Comparison of ENCODE assay signal across 13 mouse cellular contexts in the genomic region with DNA sequence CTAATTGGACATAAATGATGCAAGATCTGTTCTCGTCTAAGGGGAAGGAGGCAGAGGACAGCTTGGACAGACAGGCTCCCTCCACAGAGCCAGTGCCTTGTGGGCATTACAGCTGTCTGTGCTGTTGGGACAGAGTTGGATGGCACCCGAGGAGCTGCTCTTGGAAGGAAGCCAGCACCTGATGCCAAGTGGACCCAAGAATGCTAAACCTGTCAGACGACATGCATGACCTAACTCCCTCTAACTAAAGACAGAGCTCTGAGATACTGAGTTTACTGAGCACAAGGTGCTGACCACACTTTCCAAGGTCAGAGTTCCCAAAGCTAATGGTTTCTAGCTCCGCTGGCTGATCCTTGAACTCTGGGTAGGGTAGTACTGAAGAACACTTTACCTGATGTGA.
A peak's percentile ranks its signal among the peaks of the same experiment; 100 is the strongest.
DNase-seq lines count a peak whose midpoint lies in the region; ATAC-seq and TF ChIP-seq lines count a peak whose summit lies in the region.
"Had no signal": no experiment of that assay in that cellular context is flagged by ENCODE, and none has a peak within 500 bp of the region (broad histone marks: within the 10 kb centered on the region; RNA-seq: fewer than 3 reads in every experiment).

No protein-coding gene starts in this region.

- no peak for ATAC-seq in heart, embryonic 11.5 days (replicated peaks; ENCODE audit: insufficient number of reproducible peaks, low FRiP score, low TSS enrichment)
- ATAC-seq in stomach, embryonic 16.5 days (ENCODE audit: insufficient read depth, low FRiP score), result no peak
- no peak for ATAC-seq in stomach, postnatal 0 days (ENCODE audit: low FRiP score, low TSS enrichment)
- ATAC-seq in hindbrain, postnatal 0 days, result no peak
- ATAC-seq in megakaryocyte-erythroid progenitor cell, adult 5-6 weeks (replicated peaks; ENCODE audit: low FRiP score, low TSS enrichment, poor library complexity, severe bottlenecking), result no peak
- ATAC-seq: CD4-positive, CD25-positive, alpha-beta regulatory T cell, adult 4 months had no signal

- 50% methylated on average over 4 of the region's 4 CpGs for WGBS in heart, adult 2 months
- WGBS in heart, embryonic 11.5 days (ENCODE audit: insufficient replicate concordance), result 73% methylated on average over 4 of the region's 4 CpGs
- 52% methylated on average over 4 of the region's 4 CpGs for WGBS in stomach, embryonic 16.5 days
- WGBS in stomach, postnatal 0 days, result 44% methylated on average over 4 of the region's 4 CpGs
- 46% methylated on average over 4 of the region's 4 CpGs for WGBS in hindbrain, postnatal 0 days

- intact Hi-C loops in heart, adult 2 months (cut with DNase I), result no loop called here
- intact Hi-C loops in gastrocnemius, adult 2 months (cut with DNase I), result no loop called here

- H3K4me1 ChIP-seq in heart, adult 2 months (ENCODE audit: control insufficient read depth, insufficient read depth, low read length), result peaks cover 2% of the 10 kb centered on the region; the same call in 1 of the 2 replicates
- no peaks in the 10 kb centered on the region for H3K4me1 ChIP-seq in heart, embryonic 11.5 days (ENCODE audit: control insufficient read depth, insufficient read depth, low read length)
- peaks cover 4% of the 10 kb centered on the region for H3K4me1 ChIP-seq in stomach, embryonic 16.5 days (ENCODE audit: control insufficient read depth, insufficient read depth, low read length)
- H3K4me1 ChIP-seq in stomach, postnatal 0 days (replicated peaks; ENCODE audit: control insufficient read depth, insufficient read depth), result no peaks in the 10 kb centered on the region
- no peaks in the 10 kb centered on the region for H3K4me1 ChIP-seq in hindbrain, postnatal 0 days (ENCODE audit: insufficient read depth, low read length)
- H3K4me1 ChIP-seq: forebrain, embryonic 10.5 days had no signal

- H3K9me3 ChIP-seq in heart, embryonic 11.5 days (replicated peaks; ENCODE audit: control insufficient read depth, low read length), result no peaks in the 10 kb centered on the region
- no peaks in the 10 kb centered on the region for H3K9me3 ChIP-seq in stomach, embryonic 16.5 days (replicated peaks; ENCODE audit: control insufficient read depth, low read length)
- H3K9me3 ChIP-seq in stomach, postnatal 0 days (ENCODE audit: control insufficient read depth, low read length), result no peaks in the 10 kb centered on the region
- H3K9me3 ChIP-seq in hindbrain, postnatal 0 days (ENCODE audit: low read length), result no peaks in the 10 kb centered on the region
- H3K9me3 ChIP-seq: forebrain, embryonic 10.5 days had no signal

- TF ChIP-seq EP300 in heart, adult 2 months (IDR thresholded peaks at IDR 0.05; ENCODE audit: insufficient read depth, low read depth, low read length), result 0 out of 2 replicates have a peak, but pooled peaks have one; percentile 64
- TF ChIP-seq EP300 in stomach, postnatal 0 days (optimal IDR thresholded peaks at IDR 0.05), result no peak

- no peak overlapping the region for H3K4me2 ChIP-seq in heart, embryonic 11.5 days
- no peak overlapping the region for H3K4me2 ChIP-seq in stomach, embryonic 16.5 days (ENCODE audit: low read depth, low read length)
- no peak overlapping the region for H3K4me2 ChIP-seq in stomach, postnatal 0 days (replicated peaks; ENCODE audit: low read depth)
- H3K4me2 ChIP-seq in hindbrain, postnatal 0 days (ENCODE audit: low read depth, low read length), result no peak overlapping the region
- H3K4me2 ChIP-seq: hindbrain, embryonic 14.5 days; liver, embryonic 11.5 days had no signal

- no peak for TF ChIP-seq CTCF in heart, adult 2 months (IDR thresholded peaks at IDR 0.05)
- no peak for TF ChIP-seq CTCF in stomach, postnatal 0 days (IDR thresholded peaks at IDR 0.05; ENCODE audit: low read depth)
- no peak for TF ChIP-seq CTCF in gastrocnemius, adult 2 months (IDR thresholded peaks at IDR 0.05)
- TF ChIP-seq CTCF in hindbrain, postnatal 0 days (IDR thresholded peaks at IDR 0.05; ENCODE audit: low read depth), result no peak

- no peaks in the 10 kb centered on the region for H3K36me3 ChIP-seq in heart, adult 2 months (ENCODE audit: control insufficient read depth, insufficient read depth, low read length)
- H3K36me3 ChIP-seq in heart, embryonic 11.5 days (ENCODE audit: control insufficient read depth, insufficient read depth, low read length), result peaks cover 45% of the 10 kb centered on the region
- H3K36me3 ChIP-seq in stomach, embryonic 16.5 days (ENCODE audit: control insufficient read depth, insufficient read depth, low read length), result peaks cover 16% of the 10 kb centered on the region
- peaks cover 17% of the 10 kb centered on the region for H3K36me3 ChIP-seq in stomach, postnatal 0 days (ENCODE audit: control insufficient read depth, insufficient read depth, low read length)
- H3K36me3 ChIP-seq in hindbrain, postnatal 0 days (ENCODE audit: insufficient read depth, low read length), result peaks cover 49% of the 10 kb centered on the region

- no peak overlapping the region for H3K9ac ChIP-seq in heart, adult 2 months (ENCODE audit: low read depth, low read length)
- H3K9ac ChIP-seq in heart, embryonic 11.5 days (ENCODE audit: low read depth, low read length), result no peak overlapping the region
- H3K9ac ChIP-seq in stomach, embryonic 16.5 days (ENCODE audit: low read length), result no peak overlapping the region
- no peak overlapping the region for H3K9ac ChIP-seq in stomach, postnatal 0 days (ENCODE audit: low read length)
- no peak overlapping the region for H3K9ac ChIP-seq in hindbrain, postnatal 0 days (replicated peaks; ENCODE audit: low read length)
- H3K9ac ChIP-seq: hindbrain, embryonic 14.5 days had no signal

- no peak overlapping the region for H3K27ac ChIP-seq in heart, adult 2 months
- H3K27ac ChIP-seq in heart, embryonic 11.5 days (ENCODE audit: low read depth, low read length), result no peak overlapping the region
- H3K27ac ChIP-seq in stomach, embryonic 16.5 days (ENCODE audit: low read length), result 0 out of 2 replicates have a peak overlapping the region, but pooled peaks have one; percentile 1
- no peak overlapping the region for H3K27ac ChIP-seq in stomach, postnatal 0 days (replicated peaks)
- H3K27ac ChIP-seq in gastrocnemius, adult 2 months, result 0 out of 2 replicates have a peak overlapping the region, but pooled peaks have one; percentile 20
- no peak overlapping the region for H3K27ac ChIP-seq in hindbrain, postnatal 0 days
- H3K27ac ChIP-seq: forebrain, embryonic 10.5 days; hindbrain, embryonic 14.5 days had no signal

- DNase-seq in heart, adult 2 months, result peak in 1 of 2 experiments; percentile 59
- no peak for DNase-seq in stomach, postnatal 0 days (ENCODE audit: low spot score)
- peak; percentile 71 for DNase-seq in gastrocnemius, adult 2 months
- peak; percentile 16 to 48 for DNase-seq in kidney, postnatal 4 days
- DNase-seq in hindbrain, postnatal 0 days (ENCODE audit: low spot score), result no peak
- DNase-seq: thymus, adult 18-20 months had no signal

- no peaks in the 10 kb centered on the region for H3K79me2 ChIP-seq in heart, adult 2 months (replicated peaks; ENCODE audit: control insufficient read depth, insufficient read depth, low read length)

- H3K27me3 ChIP-seq in heart, adult 2 months (ENCODE audit: control insufficient read depth, insufficient read depth, low read length), result no peaks in the 10 kb centered on the region
- no peaks in the 10 kb centered on the region for H3K27me3 ChIP-seq in heart, embryonic 11.5 days (ENCODE audit: control insufficient read depth, insufficient read depth, low read length)
- no peaks in the 10 kb centered on the region for H3K27me3 ChIP-seq in stomach, embryonic 16.5 days (ENCODE audit: control insufficient read depth, insufficient read depth, low read length)
- no peaks in the 10 kb centered on the region for H3K27me3 ChIP-seq in stomach, postnatal 0 days (ENCODE audit: control insufficient read depth, insufficient read depth, low read length)
- no peaks in the 10 kb centered on the region for H3K27me3 ChIP-seq in hindbrain, postnatal 0 days (ENCODE audit: insufficient read depth, low read length)

- TF ChIP-seq POLR2A in heart, adult 2 months (IDR thresholded peaks at IDR 0.05; ENCODE audit: insufficient read depth, low read depth, low read length), result no peak

- H3K4me3 ChIP-seq in heart, adult 2 months, result no peak overlapping the region
- no peak overlapping the region for H3K4me3 ChIP-seq in heart, embryonic 11.5 days (ENCODE audit: low read depth, low read length)
- no peak overlapping the region for H3K4me3 ChIP-seq in stomach, embryonic 16.5 days (replicated peaks; ENCODE audit: low read length)
- no peak overlapping the region for H3K4me3 ChIP-seq in stomach, postnatal 0 days (ENCODE audit: low read depth, low read length)
- no peak overlapping the region for H3K4me3 ChIP-seq in gastrocnemius, adult 2 months
- no peak overlapping the region for H3K4me3 ChIP-seq in hindbrain, postnatal 0 days (ENCODE audit: low read length)
- H3K4me3 ChIP-seq: forebrain, embryonic 10.5 days had no signal

Comparison
In these comparisons a context has a peak if more than half of its experiments do, and no peak if none do; other contexts are left out.
1. H3K27ac ChIP-seq: peak in stomach, embryonic 16.5 days (single experiment) and gastrocnemius, adult 2 months (single experiment); none in heart, adult 2 months (single experiment), heart, embryonic 11.5 days (single experiment), stomach, postnatal 0 days (single experiment) and hindbrain, postnatal 0 days (single experiment).
2. DNase-seq: peak in gastrocnemius, adult 2 months (single experiment) and kidney, postnatal 4 days (2 of 2); none in stomach, postnatal 0 days (single experiment) and hindbrain, postnatal 0 days (single experiment).